Mouse (Mus musculus) adrenal gland, postnatal 10 days (tissue): Measurements from ENCODE around the gene Npc1l1. TPM values are rescaled to one million over a fixed set of nuclear protein-coding genes. Genes with fewer than 3 reads are reported as not detected.

ENCODE experiments used
- DNase-seq: peaks from one replicate; pipeline ENCODE4 v3.0.0; 2021; ENCODE audit warnings: mixed read lengths
- total RNA-seq, 2 experiments: library from RNA; stranded (reverse); gene quantifications; 2 replicates each; pipeline ENCODE4 v1.2.3; 2021

Npc1l1 gene
- total RNA-seq, 2 experiments from 2014 or later, result not detected

- DNase-seq, result no peak
These were observed 22.9 kb downstream of the Npc1l1 start for GRCm38 (mm10) chr11:6207090-6207489.

GRCm38 (mm10) chr11:6200570-6200969 is 29.4 kb downstream of the Npc1l1 start:
- DNase-seq, result no peak

GRCm38 (mm10) chr11:6200087-6200569 is 29.8 kb downstream of the Npc1l1 start, which contains the start of gene Nudcd3:
TSS of gene Nudcd3 (minus strand) at chr11:6200415.
- DNase-seq, result peak; percentile 92

- peak; percentile 23 for DNase-seq
These were observed 30.4 kb downstream of the Npc1l1 start, which contains the start of gene A730071L15Rik for GRCm38 (mm10) chr11:6199410-6200086. TSS of gene A730071L15Rik (plus strand) at chr11:6200029.

GRCm38 (mm10) chr11:6198449-6198848 is 31.5 kb downstream of the Npc1l1 start:
- no peak for DNase-seq

- no peak for DNase-seq
These were observed 33.2 kb downstream of the Npc1l1 start for GRCm38 (mm10) chr11:6196780-6197179.

- DNase-seq, result peak; percentile 91
These were observed 42.1 kb downstream of the Npc1l1 start for GRCm38 (mm10) chr11:6187878-6188277.

GRCm38 (mm10) chr11:6187399-6187798 is 42.5 kb downstream of the Npc1l1 start:
- DNase-seq, result no peak

- no peak for DNase-seq
These were observed 45.6 kb downstream of the Npc1l1 start for GRCm38 (mm10) chr11:6184202-6184935.

GRCm38 (mm10) chr11:6183246-6183645 is 46.7 kb downstream of the Npc1l1 start:
- no peak for DNase-seq

GRCm38 (mm10) chr11:6180811-6181399 is 49.0 kb downstream of the Npc1l1 start:
- no peak for DNase-seq

- no peak for DNase-seq
These were observed 50.7 kb downstream of the Npc1l1 start for GRCm38 (mm10) chr11:6179194-6179593.

GRCm38 (mm10) chr11:6178673-6179166 is 51.2 kb downstream of the Npc1l1 start:
- DNase-seq, result no peak

- no peak for DNase-seq
These were observed 52.0 kb downstream of the Npc1l1 start for GRCm38 (mm10) chr11:6177781-6178420.

- DNase-seq, result no peak
These were observed 54.4 kb downstream of the Npc1l1 start for GRCm38 (mm10) chr11:6175506-6175905.

GRCm38 (mm10) chr11:6174719-6175118 is 55.2 kb downstream of the Npc1l1 start:
- peak; percentile 50 for DNase-seq

GRCm38 (mm10) chr11:6169041-6169663 is 60.8 kb downstream of the Npc1l1 start:
- no peak for DNase-seq

- no peak for DNase-seq
These were observed 63.6 kb downstream of the Npc1l1 start for GRCm38 (mm10) chr11:6166351-6166750.

GRCm38 (mm10) chr11:6165391-6166081 is 64.4 kb downstream of the Npc1l1 start:
- DNase-seq, result no peak

GRCm38 (mm10) chr11:6164781-6165180 is 65.2 kb downstream of the Npc1l1 start:
- no peak for DNase-seq

- no peak for DNase-seq
These were observed 66.2 kb downstream of the Npc1l1 start for GRCm38 (mm10) chr11:6163706-6164105.
